Mouse (Mus musculus) fat pad, adult 2 months (tissue): ENCODE results near the gene Tatdn3.

Experiments used
- DNase-seq: peaks from one replicate; pipeline ENCODE4 v3.0.0-alpha.2; 2011; ENCODE audit warnings: low read depth, low spot score; ENCODE audit errors: extremely low read depth

Tatdn3 gene

GRCm38 (mm10) chr1:191062781-191063485 is at the start of gene Tatdn3, which contains the start of gene Nsl1:
TSS of gene Tatdn3 (minus strand) at chr1:191062932.
TSS of gene Nsl1 (plus strand) at chr1:191063012.
- no peak for DNase-seq

GRCm38 (mm10) chr1:191111146-191111545 is 48.4 kb upstream of the Tatdn3 start:
- no peak for DNase-seq

DNA sequence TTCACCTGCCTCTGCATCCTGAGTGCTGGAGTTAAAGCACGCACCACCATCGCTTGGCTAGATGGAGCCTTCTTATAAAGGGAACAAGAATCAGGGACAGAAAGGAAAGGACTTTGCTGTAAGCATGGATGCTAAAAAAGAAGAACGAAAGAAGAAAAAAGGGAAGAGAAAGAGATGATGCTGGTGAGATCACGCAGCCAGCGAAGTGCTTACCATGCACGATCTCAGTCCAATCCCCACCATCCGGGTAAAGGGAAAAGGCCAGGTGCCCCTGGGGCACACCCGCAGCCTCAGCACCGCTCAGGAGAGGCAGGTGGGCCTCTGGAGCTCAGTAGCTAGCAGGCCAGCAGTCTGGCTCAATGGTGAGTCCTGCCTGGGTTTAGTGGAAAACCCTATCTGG is 47.2 kb upstream of the Tatdn3 start:
- DNase-seq = no peak

GRCm38 (mm10) chr1:191107306-191107705 is 44.6 kb upstream of the Tatdn3 start:
- DNase-seq = no peak

DNA sequence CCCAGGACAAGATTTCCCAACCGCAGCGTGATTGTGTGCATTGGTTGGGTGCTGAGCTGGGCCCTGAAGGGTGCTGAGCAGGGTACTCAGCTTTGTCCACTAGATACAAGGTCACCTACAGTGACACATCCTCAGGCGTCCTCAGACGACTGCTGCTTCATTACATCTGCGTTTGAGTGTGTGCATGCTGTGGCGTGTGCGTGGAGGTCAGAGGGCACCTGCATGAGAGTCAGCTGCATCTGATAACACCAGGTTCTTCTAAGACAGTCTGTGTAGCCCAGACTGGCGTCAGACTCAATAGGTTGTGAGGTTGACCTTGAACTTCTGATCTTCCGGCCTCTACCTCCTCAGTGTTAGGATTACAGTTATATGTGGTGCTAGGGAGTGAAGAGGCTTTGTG is 42.5 kb upstream of the Tatdn3 start:
- DNase-seq = no peak

DNA sequence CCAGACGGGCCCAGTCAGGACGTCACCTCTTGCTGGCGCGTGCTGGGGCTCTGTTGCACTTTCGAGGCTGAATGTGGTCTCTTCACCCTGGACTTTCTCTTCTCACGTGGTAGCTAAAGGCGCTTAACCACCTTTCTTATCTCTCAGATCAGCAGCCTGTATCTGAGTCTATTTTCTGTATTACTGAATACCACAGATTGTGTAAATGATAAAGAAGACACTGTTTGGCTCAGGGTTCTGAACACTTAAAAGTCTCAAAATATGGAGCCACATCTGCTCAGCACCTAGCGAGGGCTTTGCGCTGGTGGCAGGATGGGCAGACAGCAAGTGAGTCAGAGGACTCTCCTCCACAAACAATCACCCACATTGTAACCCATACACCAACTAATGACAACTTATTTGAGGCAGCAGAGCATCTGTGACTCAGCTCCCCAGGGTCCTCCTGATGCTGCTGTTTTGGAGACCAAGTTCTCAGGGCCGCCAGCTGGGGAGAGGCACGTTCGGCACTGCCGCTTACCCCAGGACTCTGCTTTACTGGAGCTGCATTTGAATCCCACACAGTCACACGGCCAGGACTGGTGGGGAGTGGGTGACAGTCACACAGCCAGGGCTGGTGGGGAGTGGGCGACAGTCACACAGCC is 40.1 kb upstream of the Tatdn3 start:
- no peak for DNase-seq

DNA sequence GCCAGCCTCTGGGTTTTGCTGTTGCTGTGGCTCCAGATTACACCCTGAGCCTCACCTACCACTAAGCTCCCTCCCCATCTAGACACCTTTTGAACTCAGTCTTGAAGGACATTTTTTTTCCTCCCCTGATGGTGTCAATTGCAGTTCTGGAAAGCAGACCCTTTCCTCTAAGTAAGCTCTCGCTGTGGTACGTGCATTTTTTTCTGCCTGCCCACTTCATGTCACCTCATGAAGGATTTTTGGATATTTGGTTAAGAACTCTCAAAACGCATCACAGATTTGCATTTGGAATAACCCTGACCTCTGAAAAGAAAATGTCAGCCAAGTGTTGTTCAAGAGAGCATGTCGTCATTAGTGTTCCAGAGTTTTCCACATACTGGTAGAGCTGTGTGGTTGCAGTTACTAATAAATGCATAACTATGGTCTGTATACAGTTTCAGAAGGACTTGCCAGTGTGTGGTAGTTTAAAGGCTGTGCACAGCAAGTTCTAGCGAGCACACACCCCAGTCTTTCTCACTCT is 37.1 kb upstream of the Tatdn3 start:
- no peak for DNase-seq

- no peak for DNase-seq
Measured at GRCm38 (mm10) chr1:191099114-191099513, 36.4 kb upstream of the Tatdn3 start.

- no peak for DNase-seq
Measured at GRCm38 (mm10) chr1:191097802-191098747, 35.3 kb upstream of the Tatdn3 start, which contains the start of gene Batf3. TSS of gene Batf3 (plus strand) at chr1:191097847.

GRCm38 (mm10) chr1:191096871-191097681 is 34.3 kb upstream of the Tatdn3 start:
- no peak for DNase-seq

- DNase-seq = no peak
Measured at GRCm38 (mm10) chr1:191095019-191095418, 32.3 kb upstream of the Tatdn3 start.

- peak; percentile 19 for DNase-seq
Measured at GRCm38 (mm10) chr1:191093578-191093977, 30.8 kb upstream of the Tatdn3 start.

- no peak for DNase-seq
Measured at GRCm38 (mm10) chr1:191092050-191092449, 29.3 kb upstream of the Tatdn3 start.

DNA sequence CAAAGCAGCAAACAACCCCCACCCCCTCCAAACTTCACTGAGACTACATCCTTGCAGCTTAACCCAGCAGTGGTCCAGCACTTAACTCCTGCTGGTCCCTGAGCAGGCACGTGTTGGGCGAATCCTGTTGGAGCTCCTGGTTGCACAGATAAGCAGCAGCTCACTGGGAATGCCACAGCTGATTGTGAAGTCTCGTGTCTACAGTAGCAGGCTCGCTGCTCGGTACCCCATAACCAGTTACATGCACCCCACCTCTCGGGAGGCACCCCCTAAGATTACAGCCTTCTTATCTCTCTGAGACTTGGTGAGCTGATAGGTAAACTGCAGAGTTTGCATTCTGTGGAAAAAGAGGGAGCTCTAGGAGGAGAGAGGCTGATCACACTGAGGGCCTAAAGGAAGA is 26.6 kb upstream of the Tatdn3 start:
- no peak for DNase-seq

- DNase-seq = no peak
Measured at GRCm38 (mm10) chr1:191087955-191088354, 25.2 kb upstream of the Tatdn3 start.

DNA sequence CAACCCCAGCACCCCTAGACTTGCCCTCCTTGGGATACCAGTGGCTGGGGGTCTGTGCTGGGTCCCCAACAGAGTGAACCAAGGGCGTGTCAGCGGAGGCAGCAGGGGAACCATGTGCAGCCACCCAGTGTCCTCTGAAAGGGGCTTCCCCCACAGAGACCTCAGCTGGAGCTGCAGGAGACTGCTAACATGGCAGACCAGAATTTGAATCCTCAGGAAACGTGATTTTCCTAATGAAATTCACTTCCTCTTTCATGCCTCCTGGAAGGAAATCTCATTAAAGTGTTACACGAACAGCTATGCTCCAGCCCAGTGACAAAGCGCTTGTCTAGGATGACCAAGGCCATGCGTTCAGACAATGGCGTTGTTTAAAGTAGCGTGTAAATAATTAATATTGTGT is 24.2 kb upstream of the Tatdn3 start:
- DNase-seq = no peak

DNA sequence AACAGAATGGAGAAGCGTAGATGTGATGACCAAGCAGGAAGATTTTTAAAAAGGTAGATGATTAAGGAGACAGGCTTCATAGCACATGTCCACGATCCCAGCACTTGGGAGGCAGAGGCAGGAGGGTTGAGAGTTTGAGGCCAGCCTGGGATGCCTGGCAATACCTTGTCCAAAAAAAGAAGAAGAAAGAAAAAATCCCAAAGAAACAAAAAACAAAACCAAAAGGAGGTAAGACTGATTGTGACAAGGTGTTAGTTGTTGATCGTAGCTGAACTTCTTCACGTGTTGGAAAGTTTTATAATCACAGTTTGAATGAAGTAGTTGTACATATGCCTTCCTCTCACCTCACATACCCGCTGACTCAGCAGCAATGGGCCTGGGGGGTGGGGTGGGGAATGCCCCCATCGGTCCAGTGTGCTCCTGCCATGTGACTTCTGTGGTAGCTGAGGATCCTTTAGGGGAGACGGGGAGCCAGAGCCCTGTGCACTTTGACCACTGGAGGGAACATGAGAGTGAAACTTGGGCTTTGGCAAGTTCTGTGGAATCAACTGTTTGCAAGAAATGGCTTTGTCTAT is 23.7 kb upstream of the Tatdn3 start:
- no peak for DNase-seq

GRCm38 (mm10) chr1:191085597-191085996 is 22.9 kb upstream of the Tatdn3 start:
- DNase-seq = no peak

DNA sequence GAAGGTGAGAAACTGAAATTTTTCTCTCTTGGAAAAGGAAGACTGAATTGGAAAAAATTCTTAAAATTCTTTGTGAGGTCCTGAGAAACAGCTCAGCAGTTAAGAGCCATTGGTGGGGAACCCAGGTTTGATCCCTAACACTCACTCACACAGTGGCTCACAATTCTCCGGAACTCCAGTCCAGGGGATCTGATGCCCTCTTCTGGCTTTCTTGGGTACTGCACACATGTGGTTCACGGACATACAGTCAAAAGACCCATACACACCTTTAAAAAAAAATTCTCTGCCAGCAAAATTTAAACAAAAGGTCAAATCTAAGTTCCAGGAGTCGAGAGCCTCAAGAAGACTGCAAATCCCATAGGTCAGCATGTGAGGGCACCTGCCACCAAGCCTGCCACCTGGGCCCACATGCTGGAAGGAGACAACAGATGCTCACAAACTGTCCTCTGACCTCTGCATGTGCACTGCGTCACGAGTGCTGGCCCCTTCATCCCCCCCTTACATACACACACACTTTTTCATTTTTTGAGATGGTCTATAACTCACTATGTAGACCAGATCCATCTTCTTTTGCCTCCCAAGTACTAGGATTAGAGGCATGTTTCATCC is 22.3 kb upstream of the Tatdn3 start:
- DNase-seq = no peak

DNA sequence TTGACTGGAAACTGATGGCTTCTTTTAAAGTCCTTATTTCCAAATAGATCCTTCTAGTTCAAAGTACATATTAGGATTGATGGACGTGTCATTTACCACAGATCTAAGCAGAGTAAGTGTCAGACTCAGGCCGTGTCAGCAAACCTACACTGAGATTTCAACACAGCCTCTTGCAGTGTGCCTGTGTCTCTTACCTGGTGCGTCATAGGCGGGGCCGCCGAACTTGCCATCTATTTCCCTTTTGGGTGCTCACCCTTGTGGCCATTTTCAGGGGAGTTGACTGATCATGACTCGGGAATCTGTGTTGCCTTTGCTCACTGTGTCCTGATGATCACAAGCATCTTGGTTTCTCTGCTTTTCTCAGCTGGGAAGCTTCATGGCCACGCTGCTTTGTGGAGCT is 20.5 kb upstream of the Tatdn3 start:
- no peak for DNase-seq
